Mouse (Mus musculus): ENCODE data around the gene Aadacl3. TPM values are rescaled to one million over a fixed set of nuclear protein-coding genes. Genes with fewer than 3 reads are reported as not detected.

The Aadacl3 gene
- polyA plus RNA-seq (2015; fragmentation: Nextera tagmentation; extraction: Ambion mirVana) = not detected in 2 replicates

GRCm38 (mm10) chr4:144463656-144464055, at the start of gene Aadacl3:
TSS of gene Aadacl3 (minus strand) at chr4:144463756.
- DNase-seq (ENCODE audit: low spot score) = no peak

- peak; percentile 5 for DNase-seq (ENCODE audit: low spot score)
Measured at GRCm38 (mm10) chr4:144506518-144506917, 43.0 kb upstream of the Aadacl3 start.

GRCm38 (mm10) chr4:144493331-144493730, 29.8 kb upstream of the Aadacl3 start:
- no peak for DNase-seq (ENCODE audit: low spot score)

GRCm38 (mm10) chr4:144468091-144468490, 4.5 kb upstream of the Aadacl3 start:
- no peak for DNase-seq (ENCODE audit: low spot score)

GRCm38 (mm10) chr4:144465206-144465605, 1.6 kb upstream of the Aadacl3 start:
- DNase-seq (ENCODE audit: low spot score) = no peak

- no peak for DNase-seq (ENCODE audit: low spot score)
Measured at GRCm38 (mm10) chr4:144453217-144453616, 10.3 kb downstream of the Aadacl3 start, which contains the start of gene Gm9944. TSS of gene Gm9944 (minus strand) at chr4:144453317.

GRCm38 (mm10) chr4:144448546-144448945, 15.0 kb downstream of the Aadacl3 start:
- DNase-seq (ENCODE audit: low spot score) = no peak

GRCm38 (mm10) chr4:144441582-144441981, 22.0 kb downstream of the Aadacl3 start:
- DNase-seq (ENCODE audit: low spot score) = no peak

- DNase-seq (ENCODE audit: low spot score) = no peak
Measured at GRCm38 (mm10) chr4:144441095-144441494, 22.5 kb downstream of the Aadacl3 start.

GRCm38 (mm10) chr4:144438672-144439071, 24.9 kb downstream of the Aadacl3 start, which contains the start of gene 1700012P22Rik:
TSS of gene 1700012P22Rik (minus strand) at chr4:144438772.
- DNase-seq (ENCODE audit: low spot score) = no peak

- no peak for DNase-seq (ENCODE audit: low spot score)
Measured at GRCm38 (mm10) chr4:144433216-144433615, 30.3 kb downstream of the Aadacl3 start.

- DNase-seq (ENCODE audit: low spot score) = no peak
Measured at GRCm38 (mm10) chr4:144430723-144431122, 32.8 kb downstream of the Aadacl3 start.

GRCm38 (mm10) chr4:144428868-144429267, 34.7 kb downstream of the Aadacl3 start:
- no peak for DNase-seq (ENCODE audit: low spot score)

- no peak for DNase-seq (ENCODE audit: low spot score)
Measured at GRCm38 (mm10) chr4:144424590-144424989, 39.0 kb downstream of the Aadacl3 start.

GRCm38 (mm10) chr4:144420644-144421043, 42.9 kb downstream of the Aadacl3 start:
- DNase-seq (ENCODE audit: low spot score) = no peak

GRCm38 (mm10) chr4:144408290-144408689, 55.3 kb downstream of the Aadacl3 start, which contains the start of gene Pramef12:
TSS of gene Pramef12 (minus strand) at chr4:144408464.
- DNase-seq (ENCODE audit: low spot score) = no peak

GRCm38 (mm10) chr4:144406261-144406660, 57.3 kb downstream of the Aadacl3 start:
- DNase-seq (ENCODE audit: low spot score) = no peak

- peak; percentile 18 for DNase-seq (ENCODE audit: low spot score)
Measured at GRCm38 (mm10) chr4:144404456-144405086, 59.0 kb downstream of the Aadacl3 start.

Other genes starting within 250 kb of the Aadacl3 start
- 0.06 TPM in 1 of 2 replicates, not detected in the other for gene Pramel5, start 183.3 kb downstream of the Aadacl3 start, polyA plus RNA-seq (2015; fragmentation: Nextera tagmentation; extraction: Ambion mirVana)
- gene Gm13128, start 133.5 kb downstream of the Aadacl3 start, polyA plus RNA-seq (2015; fragmentation: Nextera tagmentation; extraction: Ambion mirVana) = 0.06 TPM in 1 of 2 replicates, not detected in the other
- not detected in 2 replicates for gene Gm13119, start 105.8 kb downstream of the Aadacl3 start, polyA plus RNA-seq (2015; fragmentation: Nextera tagmentation; extraction: Ambion mirVana)
- not detected in 2 replicates for gene Pramef20, start 85.8 kb downstream of the Aadacl3 start, polyA plus RNA-seq (2015; fragmentation: Nextera tagmentation; extraction: Ambion mirVana)
- 0.06 and 0.09 TPM in 2 replicates for gene Pramef12, start 55.3 kb downstream of the Aadacl3 start, polyA plus RNA-seq (2015; fragmentation: Nextera tagmentation; extraction: Ambion mirVana)
- gene 1700012P22Rik, start 25.0 kb downstream of the Aadacl3 start, polyA plus RNA-seq (2015; fragmentation: Nextera tagmentation; extraction: Ambion mirVana) = 0.13 TPM in 1 of 2 replicates, not detected in the other
- not detected in 2 replicates for gene Gm9944, start 10.4 kb downstream of the Aadacl3 start, polyA plus RNA-seq (2015; fragmentation: Nextera tagmentation; extraction: Ambion mirVana)
- gene 9430007A20Rik, start 56.1 kb upstream of the Aadacl3 start, polyA plus RNA-seq (2015; fragmentation: Nextera tagmentation; extraction: Ambion mirVana) = not detected in 2 replicates
- not detected in 2 replicates for gene Gm13124, start 101.4 kb upstream of the Aadacl3 start, polyA plus RNA-seq (2015; fragmentation: Nextera tagmentation; extraction: Ambion mirVana)
- gene Aadacl4, start 150.0 kb upstream of the Aadacl3 start, polyA plus RNA-seq (2015; fragmentation: Nextera tagmentation; extraction: Ambion mirVana) = not detected in 2 replicates
- not detected in 2 replicates for gene Gm436, start 222.6 kb upstream of the Aadacl3 start, polyA plus RNA-seq (2015; fragmentation: Nextera tagmentation; extraction: Ambion mirVana)